Comparison of ENCODE assay signal across 14 mouse cellular contexts in genomic region chr17:79968819-79969218, GRCm38 (mm10).
A peak's percentile ranks its signal among the peaks of the same experiment; 100 is the strongest.
DNase-seq lines count a peak whose midpoint lies in the region; ATAC-seq and TF ChIP-seq lines count a peak whose summit lies in the region.
"Had no signal": no experiment of that assay in that cellular context is flagged by ENCODE, and none has a peak within 500 bp of the region (broad histone marks: within the 10 kb centered on the region; RNA-seq: fewer than 3 reads in every experiment).

No protein-coding gene starts in this region.

- peak overlapping the region; percentile 54 for H3K27ac ChIP-seq in lung, embryonic 15.5 days
- 0 out of 2 replicates have a peak overlapping the region, but pooled peaks have one; percentile 52 for H3K27ac ChIP-seq in intestine, embryonic 15.5 days
- H3K27ac ChIP-seq in kidney, adult 2 months (ENCODE audit: insufficient read depth, low read depth, low read length) = no peak overlapping the region
- H3K27ac ChIP-seq: forebrain, embryonic 15.5 days; hindbrain, embryonic 15.5 days had no signal

- no peak for ATAC-seq in lung, embryonic 15.5 days (ENCODE audit: borderline replicate concordance, extremely low read depth, low FRiP score, low TSS enrichment)
- ATAC-seq in intestine, embryonic 15.5 days = peak; percentile 28
- peak; percentile 93 for ATAC-seq in megakaryocyte-erythroid progenitor cell, adult 5-6 weeks (replicated peaks; ENCODE audit: low FRiP score, low TSS enrichment, poor library complexity, severe bottlenecking)
- ATAC-seq: forebrain, embryonic 15.5 days had no signal

- DNase-seq in heart, adult 11 months = peak; percentile 90
- no peak for DNase-seq in heart, postnatal 36 days
- DNase-seq in lung, postnatal 4 days = no peak
- DNase-seq in kidney, adult 2 months = no peak
- no peak for DNase-seq in kidney, adult 18-20 months
- DNase-seq: cerebellum, postnatal 25 days; gastrocnemius, postnatal 14 days; kidney, postnatal 10 days; thymus, postnatal 36 days had no signal

- TF ChIP-seq POLR2A in kidney, adult 2 months (IDR thresholded peaks at IDR 0.05; ENCODE audit: low read depth, low read length) = no peak

- H3K36me3 ChIP-seq in lung, embryonic 15.5 days = no peaks in the 10 kb centered on the region
- no peaks in the 10 kb centered on the region for H3K36me3 ChIP-seq in intestine, embryonic 15.5 days
- H3K36me3 ChIP-seq in kidney, adult 2 months (ENCODE audit: control insufficient read depth, insufficient read depth, low read length) = no peaks in the 10 kb centered on the region
- H3K36me3 ChIP-seq: forebrain, embryonic 15.5 days; hindbrain, embryonic 15.5 days had no signal

- 52% methylated on average over 9 of the region's 9 CpGs for WGBS in lung, embryonic 15.5 days
- 70% methylated on average over 9 of the region's 9 CpGs for WGBS in intestine, embryonic 15.5 days
- 79% methylated on average over 9 of the region's 9 CpGs for WGBS in kidney, adult 2 months

- H3K4me3 ChIP-seq in lung, embryonic 15.5 days = no peak overlapping the region
- no peak overlapping the region for H3K4me3 ChIP-seq in intestine, embryonic 15.5 days (replicated peaks)
- H3K4me3 ChIP-seq in kidney, adult 2 months (ENCODE audit: insufficient read depth, low read depth, low read length) = no peak overlapping the region
- H3K4me3 ChIP-seq: forebrain, embryonic 15.5 days; hindbrain, embryonic 15.5 days had no signal

- intact Hi-C loops in heart, postnatal 36 days (cut with DNase I) = no loop called here

- no peak overlapping the region for H3K9ac ChIP-seq in lung, embryonic 15.5 days
- H3K9ac ChIP-seq in intestine, embryonic 15.5 days = no peak overlapping the region
- H3K9ac ChIP-seq: forebrain, embryonic 15.5 days; hindbrain, embryonic 15.5 days had no signal

- H3K9me3 ChIP-seq in lung, embryonic 15.5 days = no peaks in the 10 kb centered on the region
- H3K9me3 ChIP-seq in intestine, embryonic 15.5 days = no peaks in the 10 kb centered on the region
- H3K9me3 ChIP-seq: forebrain, embryonic 15.5 days; hindbrain, embryonic 15.5 days had no signal

- H3K4me2 ChIP-seq in lung, embryonic 15.5 days = 0 out of 2 replicates have a peak overlapping the region, but pooled peaks have one; percentile 2
- H3K4me2 ChIP-seq in intestine, embryonic 15.5 days (replicated peaks) = no peak overlapping the region
- H3K4me2 ChIP-seq: forebrain, embryonic 15.5 days; hindbrain, embryonic 15.5 days had no signal

- H3K27me3 ChIP-seq in lung, embryonic 15.5 days = no peaks in the 10 kb centered on the region
- H3K27me3 ChIP-seq in intestine, embryonic 15.5 days (replicated peaks) = no peaks in the 10 kb centered on the region
- H3K27me3 ChIP-seq in kidney, adult 2 months (replicated peaks; ENCODE audit: control insufficient read depth, insufficient read depth, low read length) = no peaks in the 10 kb centered on the region
- H3K27me3 ChIP-seq: forebrain, embryonic 15.5 days; hindbrain, embryonic 15.5 days had no signal

- H3K4me1 ChIP-seq in lung, embryonic 15.5 days = peaks cover 35% of the 10 kb centered on the region
- H3K4me1 ChIP-seq in intestine, embryonic 15.5 days (replicated peaks) = peaks cover 20% of the 10 kb centered on the region
- H3K4me1 ChIP-seq in kidney, adult 2 months (ENCODE audit: control insufficient read depth, insufficient read depth, low read length) = no peaks in the 10 kb centered on the region
- H3K4me1 ChIP-seq: forebrain, embryonic 15.5 days; hindbrain, embryonic 15.5 days had no signal

- no peak for TF ChIP-seq CTCF in kidney, adult 2 months (conservative IDR thresholded peaks at IDR 0.05; ENCODE audit: insufficient read depth, insufficient read length, low read depth, low read length)
